Mouse (Mus musculus) cerebellum, adult 2 months (tissue): ENCODE measurements around the gene Tfeb. TPM values are rescaled to one million over a fixed set of nuclear protein-coding genes. Genes with fewer than 3 reads are reported as not detected.

Experiments used
- DNase-seq, 2 experiments: peaks; one replicate each; pipeline ENCODE4 v3.0.0; 2021
- H3K27ac ChIP-seq: fragments of 200-500 bp; 2 replicates; pipeline ENCODE4 v1.5.1; 2012; ENCODE audit warnings: low read length, control low read depth, inconsistent platforms; ENCODE audit not compliant: insufficient read depth
- H3K27me3 ChIP-seq: fragments of 200-500 bp; 2 replicates; pipeline ENCODE4 v1.6.1; 2012; ENCODE audit warnings: inconsistent platforms, mild to moderate bottlenecking, low read length, moderate library complexity; ENCODE audit not compliant: control insufficient read depth, insufficient read depth
- H3K4me1 ChIP-seq: fragments of 200-500 bp; 2 replicates; pipeline ENCODE4 v1.6.1; 2011; ENCODE audit warnings: low read length; ENCODE audit not compliant: control insufficient read depth, insufficient read depth
- H3K4me3 ChIP-seq: fragments of 200-500 bp; replicated peaks from 2 replicates; pipeline ENCODE3; 2011; ENCODE audit warnings: mild to moderate bottlenecking, low read depth, low read length, control low read depth; ENCODE audit not compliant: insufficient read depth
- CTCF ChIP-seq: fragments of 200-500 bp; IDR thresholded peaks from 2 replicates; pipeline ENCODE4 v1.5.1; 2011; ENCODE audit warnings: low read depth, mild to moderate bottlenecking, control low read depth, low read length, moderate library complexity, borderline replicate concordance; ENCODE audit not compliant: insufficient read depth
- POLR2A ChIP-seq: fragments of 200-500 bp; IDR thresholded peaks from 2 replicates; pipeline ENCODE4 v1.6.1; 2011; ENCODE audit warnings: low read length, control low read depth, borderline replicate concordance; ENCODE audit not compliant: insufficient read depth
- WGBS: fragments of 180-500 bp; shearing (Covaris S2); methylation state at CpG from one replicate; pipeline ENCODE4 v1.1.7; 2018; 5-methylcytosine and 5-hydroxymethylcytosine counted together
- polyA plus RNA-seq: library from polyadenylated mRNA; depleted of rRNA; stranded (reverse); fragments of >200 nt; gene quantifications from 2 replicates; pipeline ENCODE4 v1.2.3, GENCODE M21; 2012; rRNA removed

Tfeb gene
- polyA plus RNA-seq, 1 experiment, result 27.5 TPM

DNA sequence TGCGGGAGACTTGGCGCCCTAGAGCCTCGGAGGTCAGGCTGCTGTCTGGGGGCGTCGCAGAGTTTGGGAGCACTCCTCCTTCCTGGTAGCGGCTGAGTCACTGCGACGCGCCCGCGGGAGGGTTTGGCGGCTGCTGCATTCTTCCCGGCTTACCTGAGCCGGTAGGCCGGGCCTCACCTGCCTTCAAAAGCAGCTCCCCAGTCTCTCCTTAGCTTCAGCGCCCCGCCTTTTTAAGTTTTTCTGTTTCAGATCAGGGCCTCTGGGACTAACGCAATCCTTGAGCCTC, 97.6 kb downstream of the Tfeb start, which contains the start of gene Mdfi:
Mdfi (minus strand) TSS at position 210 of the 286 bp plus-strand sequence.
- Histone ChIP-seq H3K27me3 (peaks cover 4% of the 10 kb centered on the region; the same call in 1 of the 2 replicates), H3K27ac (no peak within 1 kb of the TSS), H3K4me3 (no peak within 1 kb of the TSS), H3K4me1 (no peaks in the 10 kb centered on the region; the same call in 1 of the 2 replicates)
- TF ChIP-seq CTCF (no peak), POLR2A (no peak)
- no peak for DNase-seq
- WGBS, result 10% methylated on average over 18 of the region's 18 CpGs

DNA sequence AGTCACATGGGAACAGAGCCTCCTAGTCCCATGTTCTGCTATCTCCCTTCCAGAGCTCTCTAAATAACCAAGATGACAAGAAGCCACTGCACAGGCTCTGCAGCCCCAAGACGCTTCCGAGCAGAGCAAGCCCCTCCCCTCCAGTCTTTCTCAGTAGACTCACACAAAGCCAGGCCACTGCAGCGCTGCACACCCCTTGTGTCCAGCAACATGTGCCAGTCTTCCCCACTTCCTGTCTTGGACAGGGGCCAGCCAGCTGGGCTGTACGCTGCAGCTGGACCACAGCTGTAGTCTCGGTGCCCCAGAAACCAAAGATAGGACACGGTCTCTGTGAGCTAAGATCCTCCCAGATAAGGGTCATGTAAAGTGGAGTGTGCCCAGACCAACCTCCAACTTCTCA, 101.0 kb downstream of the Tfeb start:
- Histone ChIP-seq H3K4me1 (peaks cover 5% of the 10 kb centered on the region; the same call in 1 of the 2 replicates), H3K4me3 (no peak overlapping the region), H3K27me3 (peaks cover 4% of the 10 kb centered on the region; the same call in 1 of the 2 replicates), H3K27ac (no peak overlapping the region)
- TF ChIP-seq CTCF (no peak), POLR2A (no peak)
- no peak for DNase-seq
- 40% methylated on average over 6 of the region's 6 CpGs for WGBS

GRCm38 (mm10) chr17:47841521-47841920, 104.7 kb downstream of the Tfeb start:
- Histone ChIP-seq H3K27me3 (no peaks in the 10 kb centered on the region), H3K27ac (no peak overlapping the region), H3K4me1 (peaks cover 5% of the 10 kb centered on the region; the same call in 1 of the 2 replicates), H3K4me3 (no peak overlapping the region)
- DNase-seq, result no peak
- TF ChIP-seq CTCF, result no peak
- no peak for TF ChIP-seq POLR2A
- 51% methylated on average over 8 of the region's 8 CpGs for WGBS

Other genes with a start within 250 kb of the Tfeb start
- 30.7 and 32.0 TPM in 2 replicates for gene Taf8, start 234.7 kb upstream of the Tfeb start, polyA plus RNA-seq
- gene Ccnd3, start 232.0 kb upstream of the Tfeb start, polyA plus RNA-seq, result 50.5 and 57.3 TPM in 2 replicates
- 13.6 and 14.9 TPM in 2 replicates for gene Bysl, start 125.5 kb upstream of the Tfeb start, polyA plus RNA-seq
- 43.7 and 47.1 TPM in 2 replicates for gene Med20, start 125.4 kb upstream of the Tfeb start, polyA plus RNA-seq
- 1.7 and 2.1 TPM in 2 replicates for gene Gm20517, start 125.4 kb upstream of the Tfeb start, polyA plus RNA-seq
- gene Usp49, start 106.3 kb upstream of the Tfeb start, polyA plus RNA-seq, result 11.1 and 11.2 TPM in 2 replicates
- 148 and 167 TPM in 2 replicates for gene Tomm6, start 48.6 kb upstream of the Tfeb start, polyA plus RNA-seq
- gene Frs3, start 48.0 kb upstream of the Tfeb start, polyA plus RNA-seq, result 46.5 and 51.3 TPM in 2 replicates
- gene Gm21981, start 42.6 kb upstream of the Tfeb start, polyA plus RNA-seq, result 6.6 and 7.0 TPM in 2 replicates
- 1.5 and 2.4 TPM in 2 replicates for gene Prickle4, start 42.3 kb upstream of the Tfeb start, polyA plus RNA-seq
- 0.13 and 0.31 TPM in 2 replicates for gene Pgc, start 10.2 kb upstream of the Tfeb start, polyA plus RNA-seq
- 24.1 and 32.5 TPM in 2 replicates for gene Mdfi, start 97.7 kb downstream of the Tfeb start, polyA plus RNA-seq
- 52.4 and 55.4 TPM in 2 replicates for gene Foxp4, start 187.6 kb downstream of the Tfeb start, polyA plus RNA-seq